Mouse (Mus musculus) C2C12 (cell line): ENCODE data around the gene Rpp25. TPM values are rescaled to one million over a fixed set of nuclear protein-coding genes. Genes with fewer than 3 reads are reported as not detected.
A peak's percentile ranks its signal among the peaks of the same experiment; 100 is the strongest.

Experiments
- H3K27me3 ChIP-seq: one replicate; pipeline ENCODE4 v1.6.1; 2011; ENCODE audit not compliant: control insufficient read depth, insufficient read depth, insufficient read length
- H3K36me3 ChIP-seq: one replicate; pipeline ENCODE4 v1.6.1; 2011; ENCODE audit not compliant: control insufficient read depth, insufficient read depth
- H3K4me3 ChIP-seq: one replicate; pipeline ENCODE4 v1.5.1; 2011; ENCODE audit warnings: mild to moderate bottlenecking, control low read depth; ENCODE audit not compliant: poor library complexity, insufficient read depth, severe bottlenecking
- H3K79me2 ChIP-seq: one replicate; pipeline ENCODE4 v1.6.1; 2011; ENCODE audit not compliant: control insufficient read depth, insufficient read depth
- H3K79me3 ChIP-seq: one replicate; pipeline ENCODE4 v1.6.1; 2011; ENCODE audit warnings: low read depth, control low read depth
- H3ac ChIP-seq: one replicate; pipeline ENCODE3; 2011; ENCODE audit warnings: low read depth; ENCODE audit not compliant: control insufficient read depth, insufficient read length
- CEBPB ChIP-seq: IDR thresholded peaks from one replicate; pipeline ENCODE4 v1.6.1; 2011; ENCODE audit warnings: low read depth, mild to moderate bottlenecking, control low read depth, moderate library complexity
- CTCF ChIP-seq: IDR thresholded peaks from one replicate; pipeline ENCODE4 v1.5.1; 2011; ENCODE audit not compliant: control insufficient read depth, insufficient read depth, insufficient read length
- FOSL1 ChIP-seq: IDR thresholded peaks from one replicate; pipeline ENCODE4 v1.8.0; 2011; ENCODE audit warnings: mild to moderate bottlenecking, low read length; ENCODE audit not compliant: poor library complexity, insufficient read depth, severe bottlenecking
- MAX ChIP-seq: IDR thresholded peaks from one replicate; pipeline ENCODE4 v1.6.1; 2011; ENCODE audit warnings: mild to moderate bottlenecking, control low read depth
- MYOD1 ChIP-seq: IDR thresholded peaks from one replicate; pipeline ENCODE4 v1.6.1; 2011; ENCODE audit warnings: low read depth; ENCODE audit not compliant: control insufficient read depth, insufficient read length
- MYOG ChIP-seq: IDR thresholded peaks from one replicate; pipeline ENCODE4 v1.6.1; 2011; ENCODE audit not compliant: control insufficient read depth, insufficient read length; ENCODE audit errors: extremely low read depth
- USF1 ChIP-seq: IDR thresholded peaks from one replicate; pipeline ENCODE4 v1.6.1; 2011; ENCODE audit warnings: low read depth, mild to moderate bottlenecking, control low read depth, moderate library complexity
- polyA plus RNA-seq: library from polyadenylated mRNA; unstranded; fragments of >200 nt; fragmentation: generic; extraction: Trizol; gene quantifications from one replicate; pipeline ENCODE4 v1.2.1, GENCODE M21; 2012; ENCODE audit warnings: missing spikeins

Gene Rpp25
- polyA plus RNA-seq, 1 experiment, result 0.55 TPM

GRCm38 (mm10) chr9:57522114-57522860 lies 18.5 kb downstream of the Rpp25 start:
- peak overlapping the region; percentile 70 for H3ac ChIP-seq
- no peaks in the 10 kb centered on the region for H3K27me3 ChIP-seq
- H3K36me3 ChIP-seq, result no peaks in the 10 kb centered on the region
- TF ChIP-seq FOSL1 (no peak), MYOG (no peak), USF1 (no peak), MAX (no peak), CEBPB (no peak), MYOD1 (no peak), CTCF (no peak)
- H3K79me3 ChIP-seq, result peaks cover 58% of the 10 kb centered on the region
- peak overlapping the region; percentile 64 for H3K4me3 ChIP-seq
- H3K79me2 ChIP-seq, result peaks cover 62% of the 10 kb centered on the region

DNA sequence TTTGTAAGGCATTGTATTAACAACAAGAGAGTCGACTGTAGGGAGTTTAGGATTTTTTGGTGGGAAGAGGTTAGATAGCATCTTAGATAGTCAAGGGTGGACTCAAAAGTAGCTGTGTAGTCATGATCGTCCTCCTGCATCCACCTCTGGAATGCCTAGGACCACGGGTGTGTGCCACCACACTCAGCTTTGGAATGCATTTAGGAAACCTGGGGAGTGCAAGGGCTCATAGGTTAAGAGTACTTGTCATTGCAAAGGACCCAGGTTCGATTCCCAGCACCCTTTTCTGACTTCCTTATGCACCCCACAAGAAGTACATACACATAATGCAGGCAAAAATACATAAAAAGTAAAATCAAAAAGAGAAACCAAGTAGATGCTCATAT lies 19.0 kb downstream of the Rpp25 start:
- H3K4me3 ChIP-seq, result peak overlapping the region; percentile 64
- H3K36me3 ChIP-seq, result no peaks in the 10 kb centered on the region
- no peaks in the 10 kb centered on the region for H3K27me3 ChIP-seq
- no peak for TF ChIP-seq CTCF
- TF ChIP-seq CEBPB, result no peak
- no peak for TF ChIP-seq FOSL1
- no peak for TF ChIP-seq USF1
- TF ChIP-seq MYOG, result no peak
- TF ChIP-seq MYOD1, result no peak
- no peak for TF ChIP-seq MAX
- H3K79me2 ChIP-seq, result peaks cover 67% of the 10 kb centered on the region
- peaks cover 63% of the 10 kb centered on the region for H3K79me3 ChIP-seq
- H3ac ChIP-seq, result no peak overlapping the region

GRCm38 (mm10) chr9:57523754-57524153 lies 19.9 kb downstream of the Rpp25 start:
- H3K4me3 ChIP-seq, result no peak overlapping the region
- peaks cover 3% of the 10 kb centered on the region for H3K36me3 ChIP-seq
- H3K79me2 ChIP-seq, result peaks cover 76% of the 10 kb centered on the region
- TF ChIP-seq CEBPB (no peak), MAX (no peak)
- H3ac ChIP-seq, result no peak overlapping the region
- peaks cover 71% of the 10 kb centered on the region for H3K79me3 ChIP-seq
- H3K27me3 ChIP-seq, result no peaks in the 10 kb centered on the region

- TF ChIP-seq CTCF, result no peak
- no peak for TF ChIP-seq MAX
- no peak for TF ChIP-seq CEBPB
- no peak for TF ChIP-seq USF1
- no peak for TF ChIP-seq MYOD1
- no peak for TF ChIP-seq MYOG
- no peak for TF ChIP-seq FOSL1
- Histone ChIP-seq H3K4me3 (no peak overlapping the region), H3ac (no peak overlapping the region), H3K27me3 (no peaks in the 10 kb centered on the region), H3K79me2 (peaks cover 83% of the 10 kb centered on the region), H3K36me3 (peaks cover 10% of the 10 kb centered on the region), H3K79me3 (peaks cover 75% of the 10 kb centered on the region)
These were observed 20.6 kb downstream of the Rpp25 start for GRCm38 (mm10) chr9:57524439-57524838.

DNA sequence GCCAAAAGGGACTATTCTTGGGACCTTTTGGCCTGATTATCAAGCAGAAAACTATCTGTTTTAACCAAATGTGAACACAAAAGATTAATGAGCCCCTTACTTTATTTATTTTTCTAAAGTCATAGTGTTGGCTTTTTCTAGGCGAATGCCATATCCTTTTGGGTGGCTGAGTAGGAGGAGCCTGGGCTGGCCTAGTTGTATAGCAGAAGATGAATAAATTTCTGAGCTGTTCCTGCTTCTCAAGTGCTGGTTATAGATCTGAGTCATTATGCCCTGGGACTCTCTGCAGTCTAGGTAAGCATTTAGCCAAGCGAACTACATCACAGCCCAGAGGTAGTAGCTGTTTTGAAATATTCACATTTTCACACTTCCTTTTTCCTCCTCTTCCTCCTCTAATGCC lies 21.7 kb downstream of the Rpp25 start:
- peaks cover 93% of the 10 kb centered on the region for H3K79me2 ChIP-seq
- TF ChIP-seq USF1, result no peak
- TF ChIP-seq CEBPB, result no peak
- no peak for TF ChIP-seq MYOG
- TF ChIP-seq FOSL1, result no peak
- no peak for TF ChIP-seq MYOD1
- H3K36me3 ChIP-seq, result peaks cover 18% of the 10 kb centered on the region
- no peaks in the 10 kb centered on the region for H3K27me3 ChIP-seq
- no peak overlapping the region for H3K4me3 ChIP-seq
- H3ac ChIP-seq, result no peak overlapping the region
- H3K79me3 ChIP-seq, result peaks cover 78% of the 10 kb centered on the region

DNA sequence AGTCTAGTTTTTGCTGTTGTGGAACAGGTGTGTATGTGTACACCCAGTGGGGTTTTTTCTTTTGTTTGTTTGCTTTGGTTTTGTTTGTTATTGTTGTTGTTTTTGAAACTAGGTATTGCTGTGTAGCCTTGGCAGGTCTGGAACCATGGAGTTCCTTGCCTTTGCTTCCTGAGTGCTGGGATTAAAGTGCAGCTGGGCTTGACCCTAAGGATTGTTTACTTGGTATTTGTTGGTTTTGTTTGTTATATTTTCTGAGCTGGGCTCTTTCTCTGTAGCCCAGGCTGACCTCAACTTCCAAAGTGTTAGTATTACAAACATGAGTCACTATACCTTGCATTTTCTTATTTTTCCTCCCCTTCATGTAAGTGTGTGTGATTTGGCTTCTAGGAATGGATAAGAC lies 22.6 kb downstream of the Rpp25 start:
- H3ac ChIP-seq, result no peak overlapping the region
- peaks cover 25% of the 10 kb centered on the region for H3K36me3 ChIP-seq
- no peak overlapping the region for H3K4me3 ChIP-seq
- H3K27me3 ChIP-seq, result no peaks in the 10 kb centered on the region
- H3K79me2 ChIP-seq, result peaks cover 95% of the 10 kb centered on the region
- H3K79me3 ChIP-seq, result peaks cover 77% of the 10 kb centered on the region
- no peak for TF ChIP-seq MAX
- no peak for TF ChIP-seq USF1
- no peak for TF ChIP-seq MYOD1
- no peak for TF ChIP-seq CEBPB
- no peak for TF ChIP-seq FOSL1
- no peak for TF ChIP-seq MYOG
- TF ChIP-seq CTCF, result no peak
